Mouse (Mus musculus) left cerebral cortex, adult 2 months (tissue): Measurements from ENCODE around the gene Olfr522. TPM values are rescaled to one million over a fixed set of nuclear protein-coding genes. Genes with fewer than 3 reads are reported as not detected.

Experiments used
- DNase-seq, 2 experiments: peaks; one replicate each; pipeline ENCODE4 v3.0.0; 2021 to 2022; ENCODE audit warnings: low spot score in 2 of 2, mixed read lengths in 1 of 2; ENCODE audit errors: extremely low spot score in 1 of 2
- H3K27ac ChIP-seq: fragments of 200-600 bp; 2 replicates; pipeline ENCODE4 v1.8.1; 2022
- H3K4me3 ChIP-seq: fragments of 200-600 bp; 2 replicates; pipeline ENCODE4 v1.8.1; 2022
- CTCF ChIP-seq: fragments of 200-600 bp; IDR thresholded peaks from 2 replicates; pipeline ENCODE4 v1.8.1; 2022; ENCODE audit warnings: antibody characterized with exemption, mild to moderate bottlenecking, moderate library complexity
- intact Hi-C: fragments of 180-260 bp; cut with DNase I; formaldehyde crosslinking; loops from one replicate; pipeline ENCODE4 v1.15.1; 2025
- total RNA-seq, 2 experiments: library from RNA; stranded (reverse); gene quantifications; 2 replicates each; pipeline ENCODE4 v1.2.3; 2021

Gene Olfr522
- total RNA-seq, 2 experiments from 2014 or later, result not detected

- DNase-seq, result peak in 1 of 2 experiments; percentile 28
- no peak for TF ChIP-seq CTCF
- Histone ChIP-seq H3K27ac (peak overlapping the region; percentile 54; the same call in 1 of the 2 replicates), H3K4me3 (no peak overlapping the region)
- intact Hi-C loops, result loop anchor here (2.0 to 10.0 kb wide), 5 partner anchors 33 to 641 kb away; partner anchors contain the start of gene Sprn
These were observed 23.3 kb upstream of the Olfr522 start for GRCm38 (mm10) chr7:140187721-140188390.

- intact Hi-C loops, result loop anchor here (2.0 to 10.0 kb wide), 3 partner anchors 32 to 618 kb away; partner anchors contain the start of gene Sprn
- DNase-seq, result peak; percentile 24 to 38
These were observed 22.4 kb upstream of the Olfr522 start for GRCm38 (mm10) chr7:140186646-140187620.

GRCm38 (mm10) chr7:140184206-140184605, 19.6 kb upstream of the Olfr522 start:
- DNase-seq, result no peak
- intact Hi-C loops, result loop anchor here (10.0 kb wide), 2 partner anchors 551 to 621 kb away; no protein-coding TSS in a partner anchor
- Histone ChIP-seq H3K27ac (no peak overlapping the region), H3K4me3 (no peak overlapping the region)
- no peak for TF ChIP-seq CTCF

More at GRCm38 (mm10) chr7:140186646-140187620, 22.4 kb upstream of the Olfr522 start:
- TF ChIP-seq CTCF, result peak; percentile 61
- H3K4me3 ChIP-seq, result no peak overlapping the region
- H3K27ac ChIP-seq, result no peak overlapping the region

GRCm38 (mm10) chr7:140180692-140181091, 16.1 kb upstream of the Olfr522 start:
- no peak for DNase-seq
- H3K4me3 ChIP-seq, result no peak overlapping the region
- no peak for TF ChIP-seq CTCF
- H3K27ac ChIP-seq, result no peak overlapping the region
- intact Hi-C loops, result loop anchor here (10.0 kb wide), 2 partner anchors 554 to 624 kb away; no protein-coding TSS in a partner anchor

GRCm38 (mm10) chr7:140179176-140179575, 14.6 kb upstream of the Olfr522 start:
- TF ChIP-seq CTCF, result no peak
- intact Hi-C loops, result no loop called here
- no peak for DNase-seq
- Histone ChIP-seq H3K27ac (no peak overlapping the region), H3K4me3 (no peak overlapping the region)

GRCm38 (mm10) chr7:140172936-140173335, 8.4 kb upstream of the Olfr522 start, which contains the start of gene Olfr523:
Gene Olfr523 (plus strand): TSS chr7:140173217.
- Histone ChIP-seq H3K27ac (no peak within 1 kb of the TSS), H3K4me3 (no peak within 1 kb of the TSS)
- no peak for TF ChIP-seq CTCF
- DNase-seq, result no peak
- intact Hi-C loops, result no loop called here

GRCm38 (mm10) chr7:140170863-140171262, 6.3 kb upstream of the Olfr522 start:
- Histone ChIP-seq H3K27ac (no peak overlapping the region), H3K4me3 (no peak overlapping the region)
- intact Hi-C loops, result no loop called here
- no peak for TF ChIP-seq CTCF
- DNase-seq, result no peak

GRCm38 (mm10) chr7:140169386-140169785, 4.8 kb upstream of the Olfr522 start:
- TF ChIP-seq CTCF, result no peak
- Histone ChIP-seq H3K27ac (no peak overlapping the region), H3K4me3 (no peak overlapping the region)
- no peak for DNase-seq
- intact Hi-C loops, result no loop called here

- DNase-seq, result no peak
- no peak for TF ChIP-seq CTCF
- H3K4me3 ChIP-seq, result no peak overlapping the region
- H3K27ac ChIP-seq, result no peak overlapping the region; the same call in 1 of the 2 replicates
- intact Hi-C loops, result no loop called here
These were observed 3.4 kb upstream of the Olfr522 start for GRCm38 (mm10) chr7:140167950-140168349.

- no peak for TF ChIP-seq CTCF
- Histone ChIP-seq H3K27ac (no peak overlapping the region), H3K4me3 (no peak overlapping the region)
- intact Hi-C loops, result no loop called here
- DNase-seq, result no peak
These were observed 4.2 kb downstream of the Olfr522 start for GRCm38 (mm10) chr7:140160363-140160762.

- Histone ChIP-seq H3K4me3 (peak within 1 kb of the TSS; percentile 73), H3K27ac (peak within 1 kb of the TSS; percentile 97)
- peak; percentile 74 to 81 for DNase-seq
- intact Hi-C loops, result loop anchor here (2.0 to 5.0 kb wide), 5 partner anchors 32 to 674 kb away; no protein-coding TSS in a partner anchor
- TF ChIP-seq CTCF, result no peak
These were observed 10.2 kb downstream of the Olfr522 start, which contains the start of gene Sprn for GRCm38 (mm10) chr7:140154218-140154927. Gene Sprn (minus strand): TSS chr7:140154877.
